Mouse (Mus musculus) cerebral cortex, adult 2 months (tissue): ENCODE measurements around the gene Surf6.

ENCODE experiments used
- WGBS: fragments of 180-500 bp; shearing (Covaris S2); methylation state at CpG from one replicate; pipeline ENCODE4 v1.1.7; 2018; 5-methylcytosine and 5-hydroxymethylcytosine counted together

Gene Surf6

DNA sequence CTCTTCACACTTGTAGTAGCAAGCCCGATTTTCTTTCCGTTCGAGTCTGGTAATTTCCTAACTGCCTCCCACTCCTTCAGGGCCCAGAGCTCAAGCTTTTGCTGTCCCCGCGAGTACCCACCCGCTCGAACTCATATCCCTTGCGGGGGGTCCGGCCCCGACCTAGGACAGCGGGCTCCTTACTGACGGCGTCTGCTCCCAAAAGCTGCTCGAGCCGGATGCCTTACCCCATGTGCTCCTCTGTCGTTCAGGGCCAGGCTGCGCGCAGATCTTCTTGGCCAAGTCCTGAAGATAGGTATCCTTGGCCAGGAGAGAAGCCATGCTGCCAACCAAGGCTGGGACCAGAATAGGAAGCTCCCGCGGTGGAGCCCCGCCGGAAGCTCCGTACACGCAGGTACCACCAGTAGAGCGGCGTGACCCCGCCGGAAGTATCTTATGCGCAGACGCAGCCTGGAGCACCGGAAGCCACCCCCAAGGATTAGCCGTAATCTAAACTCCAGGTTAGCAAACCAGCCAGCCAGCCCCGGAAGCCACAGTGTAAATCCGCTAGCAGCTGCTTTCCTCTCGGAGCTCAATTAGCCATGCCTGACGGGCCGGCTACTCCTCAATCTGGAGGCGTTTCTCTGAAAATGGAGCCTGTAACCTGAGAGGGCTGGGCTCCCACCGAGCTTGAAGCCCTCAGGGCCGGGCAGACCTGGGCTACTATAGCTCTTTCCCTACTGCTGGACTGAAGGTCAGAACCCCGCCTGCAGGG lies at the start of gene Surf6:
Surf6 (minus strand) TSS at position 413 of the 754 bp plus-strand sequence.
- under 1% methylated on average over 41 of the region's 41 CpGs for WGBS

DNA sequence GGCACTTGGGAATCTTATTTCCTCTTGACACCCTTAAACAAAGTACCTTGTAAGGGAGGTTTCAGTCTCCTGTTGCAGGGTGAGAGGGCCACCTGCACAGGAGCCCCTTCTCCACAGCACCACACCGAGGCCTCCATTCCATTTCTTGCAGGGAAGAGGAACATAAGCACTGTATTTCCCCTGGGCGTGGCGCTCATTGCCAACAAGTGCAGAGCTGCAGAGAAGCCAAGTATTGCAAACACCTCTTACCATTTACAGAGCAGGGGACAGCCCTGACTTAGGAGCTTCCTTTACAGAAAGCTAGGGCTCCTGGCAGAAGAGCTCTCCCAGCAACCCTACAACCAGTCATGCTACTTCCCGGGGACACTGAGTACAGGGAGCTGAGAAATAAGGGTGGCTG lies 49.5 kb upstream of the Surf6 start:
- whole genome bisulfite sequencing: 89% methylated on average over 4 of the region's 4 CpGs

DNA sequence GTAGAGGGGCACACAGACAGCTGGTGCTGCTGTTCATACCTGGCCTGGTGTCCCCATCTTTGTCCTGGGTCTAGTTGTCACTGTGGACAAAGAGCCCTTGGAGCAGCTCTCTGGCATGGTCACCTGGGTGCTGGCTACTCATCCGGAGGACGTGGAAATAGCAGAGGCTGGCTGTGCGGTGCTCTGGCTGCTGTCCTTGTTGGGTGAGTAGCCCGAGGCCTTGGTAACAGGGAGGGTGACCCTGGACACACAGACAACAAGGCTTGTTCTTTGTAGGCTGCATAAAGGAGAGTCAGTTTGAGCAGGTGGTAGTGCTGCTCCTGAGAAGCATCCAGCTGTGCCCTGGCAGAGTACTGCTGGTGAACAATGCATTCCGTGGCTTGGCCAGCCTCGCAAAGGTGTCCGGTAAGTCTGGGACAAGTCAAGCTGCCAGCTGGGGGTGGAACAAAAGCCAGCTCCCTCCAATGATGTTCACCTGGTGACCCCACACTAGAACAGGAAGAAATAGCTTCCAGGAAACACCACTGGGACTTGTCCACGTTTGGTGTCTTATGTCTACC lies 48.7 kb upstream of the Surf6 start:
- WGBS: 82% methylated on average over 8 of the region's 8 CpGs

DNA sequence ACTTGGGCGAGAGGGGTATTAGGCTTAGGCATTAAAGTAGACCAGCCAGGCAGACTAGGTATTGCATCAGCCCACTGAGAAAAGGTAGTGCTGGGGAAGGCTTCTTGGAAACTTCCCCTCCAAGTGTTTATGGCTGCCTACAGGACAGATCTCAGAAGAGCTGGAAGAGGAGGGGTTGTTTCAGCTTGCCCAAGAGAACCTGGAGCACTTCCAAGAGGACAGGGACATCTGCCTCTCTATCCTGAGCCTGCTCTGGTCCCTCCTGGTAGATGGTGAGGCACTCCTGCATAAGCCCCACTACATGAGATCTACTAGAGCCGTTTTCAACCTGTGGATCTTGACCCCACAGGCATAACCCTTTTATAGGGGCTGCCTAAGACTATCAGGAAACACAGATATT lies 47.7 kb upstream of the Surf6 start:
- 78% methylated on average over 2 of the region's 2 CpGs for WGBS

DNA sequence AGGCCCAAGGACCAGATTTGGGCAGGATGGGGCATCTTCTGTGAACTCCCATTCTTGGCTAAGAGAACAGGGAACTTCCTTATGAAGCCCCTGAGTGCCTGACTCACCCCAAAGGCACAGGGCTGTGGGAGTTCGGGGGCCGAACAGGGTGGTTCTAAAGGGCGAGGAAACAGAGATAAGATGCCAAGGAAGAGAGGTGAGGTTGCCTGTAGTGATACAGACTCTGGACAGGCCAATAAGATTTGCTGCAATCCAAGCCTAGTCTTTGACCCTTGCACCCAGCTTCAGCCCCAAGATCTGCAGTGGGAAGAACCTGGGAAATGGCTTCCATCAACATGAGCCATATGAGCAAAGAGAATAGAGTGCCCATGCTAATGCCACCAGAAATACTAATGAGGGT lies 40.6 kb upstream of the Surf6 start:
- WGBS: 89% methylated on average over 3 of the region's 3 CpGs

DNA sequence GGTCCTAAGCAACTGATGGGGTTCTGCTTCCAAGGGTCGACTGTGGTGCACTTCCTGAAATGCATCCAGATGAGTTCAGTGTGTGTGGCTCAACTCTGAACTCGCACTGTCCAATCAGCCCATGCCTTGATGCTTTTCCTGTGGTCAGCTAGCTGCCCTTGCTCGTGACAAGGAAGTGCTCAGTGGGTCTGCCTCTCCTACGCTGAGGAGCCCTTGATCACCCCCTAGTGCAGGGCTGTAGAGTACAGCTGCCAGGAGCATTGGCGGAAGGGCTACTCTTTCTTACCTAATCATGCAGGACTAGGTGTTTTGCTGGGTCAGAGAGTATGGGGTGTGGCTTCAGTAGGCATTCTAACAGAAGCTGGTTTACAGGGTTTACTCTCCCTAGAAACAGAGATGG lies 38.9 kb upstream of the Surf6 start:
- WGBS: 47% methylated on average over 5 of the region's 5 CpGs

DNA sequence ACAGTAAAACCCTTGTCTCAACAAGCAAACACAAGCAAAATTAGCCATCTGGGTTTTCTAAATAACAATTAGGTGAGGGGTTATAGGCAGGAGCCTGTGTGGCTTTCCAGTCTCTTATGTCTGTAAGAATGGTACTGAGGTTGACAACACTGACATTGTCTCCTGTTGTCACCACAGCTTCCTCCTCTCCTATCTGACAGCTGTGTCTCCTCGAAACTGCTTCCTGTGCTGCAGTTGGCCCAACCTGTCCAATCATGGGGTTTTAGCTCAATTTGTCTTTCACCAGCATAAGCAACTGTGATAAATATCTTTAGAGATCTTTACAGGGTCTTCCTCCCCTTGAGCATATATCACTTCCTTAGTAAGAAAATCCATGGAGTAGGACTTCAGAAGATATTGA lies 33.7 kb upstream of the Surf6 start:
- 74% methylated on average over 1 of the region's 1 CpGs for WGBS

DNA sequence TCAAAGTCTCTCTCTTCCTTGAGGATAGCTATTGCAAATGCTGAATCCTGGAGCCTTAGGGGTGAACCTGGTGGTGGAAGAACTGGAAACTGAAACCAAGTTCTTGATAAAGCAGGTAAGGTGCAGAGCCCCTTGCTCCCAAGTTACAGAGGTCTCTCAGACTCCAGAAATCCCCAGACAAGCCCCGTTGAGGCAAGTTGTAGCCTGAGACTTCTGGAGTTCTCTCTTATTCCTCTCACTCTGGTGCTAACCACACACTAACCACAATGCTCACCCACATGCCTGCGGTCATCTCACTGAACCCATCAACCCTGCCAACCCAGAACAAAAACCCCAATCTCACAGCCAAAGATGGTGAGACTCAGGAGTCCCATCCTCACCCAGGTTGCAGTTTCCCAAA lies 32.6 kb upstream of the Surf6 start:
- 92% methylated on average over 2 of the region's 2 CpGs for WGBS

DNA sequence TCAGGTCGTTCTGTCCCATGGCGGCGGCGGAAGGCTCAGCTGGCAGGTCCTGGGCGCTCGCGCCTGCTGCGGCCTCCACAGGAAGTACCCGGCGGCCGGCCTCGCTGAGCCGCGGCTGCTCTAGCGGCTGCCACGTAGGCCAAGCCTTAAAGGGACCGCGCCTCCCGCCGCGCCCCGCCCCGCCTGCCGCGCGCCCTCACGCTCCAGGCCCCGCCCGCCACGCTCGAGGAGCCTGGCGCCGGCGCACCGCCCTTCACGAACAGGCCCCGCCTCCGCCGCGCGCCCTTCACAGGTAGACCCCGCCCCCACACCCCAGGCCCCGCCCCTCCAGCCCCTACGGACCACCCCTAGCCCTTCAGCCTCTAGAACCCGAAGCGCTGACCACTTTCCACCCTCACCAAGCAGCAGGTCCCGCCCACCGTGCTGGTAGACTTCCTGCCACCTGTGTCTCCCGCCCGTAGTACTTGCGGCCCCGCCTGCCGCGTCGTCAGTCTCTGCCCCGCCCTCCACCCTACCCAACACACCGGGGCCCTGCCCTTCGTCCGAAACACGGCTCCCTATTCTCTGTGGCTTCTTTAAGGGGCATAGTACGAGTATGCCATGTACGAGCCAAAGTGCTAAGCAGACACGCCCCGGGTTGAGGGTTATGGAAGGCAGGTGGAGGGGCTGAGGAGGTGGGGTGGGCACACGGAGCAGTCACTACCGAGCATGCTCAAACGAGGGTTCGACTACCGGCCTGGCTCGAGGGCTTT lies 30.8 kb upstream of the Surf6 start, which contains the start of the genes Surf4 and Stkld1:
Surf4 (minus strand) TSS at position 625 of the 752 bp plus-strand sequence.
Stkld1 (plus strand) TSS at position 744 of the 752 bp plus-strand sequence.
- 2% methylated on average over 62 of the region's 70 CpGs for WGBS

DNA sequence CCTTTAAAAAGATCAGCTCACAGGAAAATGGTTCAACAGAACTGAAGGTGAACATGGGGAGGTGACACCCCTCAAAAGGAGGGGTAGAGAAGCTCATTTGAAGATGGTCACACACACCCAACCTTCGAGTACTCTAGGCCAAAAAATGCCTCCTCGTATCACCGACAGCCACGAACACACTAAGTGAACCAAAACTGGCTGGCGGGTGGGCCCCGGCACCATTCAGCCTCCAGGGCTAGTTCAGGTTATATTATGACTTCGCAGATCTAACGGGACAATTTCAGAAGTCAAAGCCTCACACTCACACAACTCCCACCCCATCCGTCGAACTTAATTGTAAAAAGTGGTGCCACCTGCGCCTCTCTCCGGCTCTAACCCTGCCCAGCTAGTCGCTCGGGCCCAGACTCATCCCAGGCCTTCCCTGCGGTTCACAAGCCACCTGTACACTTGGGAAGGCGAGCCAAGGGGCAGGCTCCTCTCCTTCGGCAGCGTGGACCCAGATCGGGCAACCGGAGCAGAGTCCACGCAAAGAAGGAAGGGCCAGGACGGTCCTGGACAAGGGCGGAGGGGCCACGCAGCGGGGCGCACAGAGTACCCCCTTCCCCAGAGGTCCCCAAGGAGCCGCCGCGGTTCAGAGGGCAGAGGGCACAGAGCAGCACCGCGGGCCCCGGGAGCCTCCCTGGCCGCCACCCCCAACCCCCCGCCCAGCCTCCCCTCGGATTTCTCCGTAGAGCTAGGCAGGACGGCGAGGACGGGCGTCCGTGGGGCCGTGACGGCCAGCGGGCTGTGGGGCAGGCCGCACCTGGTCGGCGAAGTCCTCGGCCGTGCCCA lies 30.0 kb upstream of the Surf6 start:
- under 1% methylated on average over 46 of the region's 49 CpGs for WGBS

DNA sequence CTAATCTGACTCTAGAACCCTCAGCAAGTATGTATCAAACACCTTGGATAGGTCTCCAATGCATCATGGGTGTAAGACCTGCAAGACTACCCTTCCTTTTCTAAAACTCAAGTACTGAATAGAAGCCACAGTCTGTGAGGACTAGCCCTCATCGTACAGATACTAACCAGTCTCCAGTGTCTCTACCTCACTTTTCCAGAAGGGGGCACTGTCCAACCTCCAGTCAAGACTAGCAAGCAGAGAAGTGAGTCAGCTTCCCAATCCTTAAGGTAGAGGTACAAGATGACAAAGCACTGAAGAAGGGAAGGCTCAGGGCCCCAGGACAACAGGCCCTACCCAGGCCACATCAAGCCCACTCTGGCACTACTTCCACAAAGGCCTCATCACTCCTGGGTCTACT lies 27.7 kb upstream of the Surf6 start:
- WGBS: 0% methylated on average over 1 of the region's 1 CpGs

DNA sequence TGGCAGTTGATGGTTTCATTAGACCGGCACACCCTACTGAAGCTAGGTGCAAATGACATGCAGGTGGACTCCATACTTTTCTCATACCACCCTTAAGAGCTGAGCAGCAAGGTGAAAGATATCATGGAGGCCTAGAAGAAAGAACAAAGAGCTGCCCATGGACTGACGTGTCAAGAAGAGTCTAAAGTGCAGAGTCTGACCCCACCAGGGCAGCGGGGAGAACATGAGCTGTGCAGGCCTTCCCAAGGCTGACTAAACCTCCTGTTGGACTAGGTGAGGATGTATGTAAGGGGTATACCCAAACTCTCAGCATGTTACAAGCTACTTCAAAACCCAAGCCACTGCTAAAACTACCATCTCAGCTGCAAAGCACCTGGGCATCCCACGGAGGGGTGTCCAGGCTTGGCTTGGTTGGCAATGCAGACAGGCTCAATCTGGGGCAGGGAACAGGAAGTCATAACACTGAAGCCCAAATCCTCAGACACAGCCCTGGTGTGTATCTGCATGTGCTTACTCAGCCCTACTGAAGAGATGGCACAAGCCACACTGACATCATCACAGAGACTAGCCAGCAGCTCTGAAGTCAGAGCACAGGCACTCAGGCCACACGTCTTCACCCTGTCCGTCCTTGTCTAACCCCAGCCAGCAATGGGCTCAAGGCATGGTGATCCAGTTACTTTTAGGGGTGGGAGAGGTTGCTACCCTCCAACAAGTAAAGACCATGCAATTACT lies 25.2 kb upstream of the Surf6 start:
- WGBS: 80% methylated on average over 6 of the region's 6 CpGs

DNA sequence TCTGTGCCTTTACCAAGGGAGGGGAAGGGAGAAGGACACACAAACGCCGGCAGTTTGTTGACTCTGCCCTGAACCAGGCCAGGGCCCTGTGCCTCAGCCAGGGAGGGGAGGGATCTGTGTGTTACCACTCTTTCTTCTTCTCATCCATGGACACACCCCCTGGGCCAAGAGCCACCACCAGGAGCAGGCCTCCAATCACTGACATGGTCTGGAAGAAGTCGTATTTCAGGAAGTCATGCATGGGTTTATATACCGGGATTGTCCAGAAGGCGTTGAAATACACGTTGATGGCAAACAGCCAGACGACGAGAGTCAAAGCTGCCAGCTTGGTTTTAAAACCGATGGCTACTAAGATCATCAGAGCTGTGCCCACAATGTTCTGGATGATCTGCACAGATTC lies 19.1 kb upstream of the Surf6 start:
- WGBS: 56% methylated on average over 9 of the region's 9 CpGs

DNA sequence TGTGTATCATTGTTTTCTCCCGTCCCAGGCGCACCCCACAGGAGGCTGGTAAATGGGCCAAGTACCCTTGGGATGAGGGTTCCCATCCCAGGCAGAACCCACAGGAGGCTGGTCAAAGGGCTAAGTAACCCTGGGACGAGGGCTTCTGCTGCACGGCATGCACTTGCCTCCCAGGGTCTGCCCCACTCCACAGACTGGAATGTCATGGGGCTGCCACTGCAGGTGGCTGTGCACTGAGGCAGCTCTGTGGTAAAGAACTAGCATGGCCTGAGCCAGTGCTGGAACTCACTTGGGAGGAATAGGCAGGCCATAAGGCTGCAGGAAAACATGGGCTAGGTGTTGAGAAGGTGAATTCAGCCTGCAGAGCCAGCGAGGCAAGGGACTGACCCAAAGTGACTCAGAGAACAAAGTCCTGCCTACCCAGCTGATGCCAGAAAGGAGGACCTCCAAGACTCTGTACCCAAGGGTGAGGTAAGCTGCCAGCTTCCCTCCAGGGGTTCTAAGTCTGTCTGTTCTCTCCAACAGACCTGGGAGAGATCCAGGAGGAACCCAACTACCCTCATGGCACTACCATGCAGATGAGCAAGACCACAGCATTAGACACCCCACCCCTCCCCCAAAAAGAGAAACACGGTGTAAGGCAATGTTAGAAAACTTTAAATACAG lies 17.6 kb upstream of the Surf6 start:
- 71% methylated on average over 6 of the region's 6 CpGs for WGBS

DNA sequence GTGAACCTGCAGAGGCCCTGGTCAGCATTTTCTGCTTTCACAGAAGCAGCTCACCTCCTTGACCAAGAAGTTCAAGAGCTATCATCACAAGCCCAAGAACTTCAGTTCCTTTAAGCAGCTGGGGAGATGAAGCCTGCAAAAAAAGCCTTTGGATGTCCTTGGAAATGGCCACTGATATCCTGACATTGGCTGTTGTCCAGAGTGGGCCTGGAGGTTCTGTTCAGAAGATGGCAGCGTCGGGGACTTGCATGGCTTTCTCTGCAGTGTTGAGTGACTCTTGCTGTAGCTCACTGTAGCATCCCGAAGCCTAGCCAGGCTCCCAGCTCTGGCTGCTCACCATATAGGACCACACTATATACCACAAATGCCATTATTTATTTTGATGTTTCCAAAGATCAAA lies 17.0 kb upstream of the Surf6 start:
- 73% methylated on average over 3 of the region's 3 CpGs for WGBS

DNA sequence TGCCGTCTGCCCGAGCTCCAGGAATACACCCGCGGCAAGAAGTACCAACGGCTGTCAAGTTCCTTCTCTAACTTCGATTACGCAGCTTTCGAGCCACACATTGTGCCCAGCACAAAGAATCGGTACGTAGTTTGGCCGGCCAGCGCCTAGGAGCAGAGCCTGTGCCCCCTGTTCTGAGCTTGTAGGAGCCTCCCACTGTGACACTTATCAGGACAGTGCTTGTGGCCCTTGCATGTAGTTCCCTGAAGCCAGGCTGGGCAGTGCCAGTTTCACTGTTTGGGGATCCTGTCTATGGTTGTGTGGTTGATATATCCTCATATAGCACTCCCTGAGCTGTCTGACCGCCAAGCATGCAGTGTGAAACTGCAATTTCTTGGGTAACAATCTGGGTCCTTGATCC lies 14.1 kb upstream of the Surf6 start:
- 1% methylated on average over 13 of the region's 13 CpGs for WGBS

DNA sequence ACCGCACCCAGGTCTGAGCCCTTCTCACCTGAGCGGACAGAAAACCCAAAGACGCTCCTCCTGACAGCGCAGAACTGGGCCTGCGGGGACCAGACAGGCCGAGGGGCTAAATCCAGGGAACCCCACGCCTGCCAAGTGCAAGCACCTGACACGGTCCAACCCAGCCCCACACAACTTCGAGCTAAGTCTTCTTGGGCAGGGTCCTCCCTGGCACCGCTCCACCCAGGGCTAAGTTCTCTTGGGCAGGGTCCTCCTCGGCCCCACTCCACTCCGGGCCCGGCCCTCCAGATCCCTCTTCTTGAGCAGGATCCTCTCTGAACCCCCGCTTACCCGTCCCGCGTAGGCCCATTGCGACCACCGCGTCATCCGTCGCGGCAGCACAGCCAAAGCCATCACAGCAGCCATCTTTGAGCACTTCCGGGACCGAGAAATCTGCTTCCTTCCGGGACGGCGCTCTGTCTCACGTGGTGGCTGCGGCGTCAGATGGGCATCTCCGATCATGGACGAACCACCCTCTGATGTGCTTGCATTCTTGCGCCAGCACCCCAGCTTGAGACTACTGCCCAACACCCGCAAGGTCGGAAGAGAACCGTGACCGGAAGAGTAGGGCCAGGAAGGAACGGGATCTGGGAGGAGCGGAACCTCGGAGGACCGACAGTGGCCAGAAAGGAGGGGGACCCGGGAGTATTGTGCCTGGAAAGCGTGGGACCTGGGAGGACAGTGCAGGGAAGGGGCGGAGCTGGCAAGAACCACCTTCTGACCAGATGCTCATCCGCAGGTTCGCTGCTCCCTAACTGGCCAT lies 13.4 kb upstream of the Surf6 start, which contains the start of the genes Surf2 and Surf1:
Surf2 (plus strand) TSS at position 441 of the 802 bp plus-strand sequence.
Surf1 (minus strand) TSS at position 604 of the 802 bp plus-strand sequence.
- WGBS: 2% methylated on average over 47 of the region's 47 CpGs

DNA sequence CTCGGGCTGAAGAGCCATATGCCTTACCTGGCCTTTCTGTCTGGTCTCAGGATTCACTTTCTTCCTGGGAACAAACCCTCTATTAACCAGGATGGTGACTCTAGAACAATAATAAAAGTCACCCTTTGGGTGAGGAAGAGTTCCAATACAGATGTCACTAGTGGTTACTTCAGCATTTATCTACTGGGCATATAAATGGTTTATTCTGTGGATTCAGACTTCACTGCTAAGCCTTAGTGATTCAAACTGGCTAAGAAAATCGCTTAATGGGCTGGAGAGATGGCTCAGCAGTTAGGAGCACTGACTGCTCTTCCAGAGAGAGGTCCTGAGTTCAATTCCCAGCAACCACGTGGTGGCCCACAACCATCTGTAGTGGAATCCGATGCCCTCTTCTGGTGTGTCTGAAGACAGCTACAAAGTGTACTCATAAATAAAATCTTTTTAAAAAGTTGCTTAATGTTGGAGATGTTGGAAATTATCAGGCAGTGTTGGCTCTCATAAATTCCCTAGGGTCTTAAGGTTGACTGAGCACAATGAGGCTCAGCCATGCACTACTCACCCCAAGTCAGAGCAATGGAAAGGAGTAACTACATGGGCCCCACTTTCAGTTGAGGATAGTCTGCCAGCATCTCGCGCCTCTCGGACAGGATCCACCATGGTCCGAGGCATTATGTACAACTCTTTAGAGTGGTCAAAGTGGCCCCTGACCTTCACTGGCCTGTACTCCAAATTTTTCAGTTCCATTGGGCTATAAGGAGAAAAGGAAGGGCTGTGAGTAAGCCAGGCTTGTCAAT lies 11.7 kb upstream of the Surf6 start:
- 54% methylated on average over 8 of the region's 8 CpGs for WGBS
